Mouse (Mus musculus): ENCODE results near the gene 4931408C20Rik.

4931408C20Rik gene

DNA sequence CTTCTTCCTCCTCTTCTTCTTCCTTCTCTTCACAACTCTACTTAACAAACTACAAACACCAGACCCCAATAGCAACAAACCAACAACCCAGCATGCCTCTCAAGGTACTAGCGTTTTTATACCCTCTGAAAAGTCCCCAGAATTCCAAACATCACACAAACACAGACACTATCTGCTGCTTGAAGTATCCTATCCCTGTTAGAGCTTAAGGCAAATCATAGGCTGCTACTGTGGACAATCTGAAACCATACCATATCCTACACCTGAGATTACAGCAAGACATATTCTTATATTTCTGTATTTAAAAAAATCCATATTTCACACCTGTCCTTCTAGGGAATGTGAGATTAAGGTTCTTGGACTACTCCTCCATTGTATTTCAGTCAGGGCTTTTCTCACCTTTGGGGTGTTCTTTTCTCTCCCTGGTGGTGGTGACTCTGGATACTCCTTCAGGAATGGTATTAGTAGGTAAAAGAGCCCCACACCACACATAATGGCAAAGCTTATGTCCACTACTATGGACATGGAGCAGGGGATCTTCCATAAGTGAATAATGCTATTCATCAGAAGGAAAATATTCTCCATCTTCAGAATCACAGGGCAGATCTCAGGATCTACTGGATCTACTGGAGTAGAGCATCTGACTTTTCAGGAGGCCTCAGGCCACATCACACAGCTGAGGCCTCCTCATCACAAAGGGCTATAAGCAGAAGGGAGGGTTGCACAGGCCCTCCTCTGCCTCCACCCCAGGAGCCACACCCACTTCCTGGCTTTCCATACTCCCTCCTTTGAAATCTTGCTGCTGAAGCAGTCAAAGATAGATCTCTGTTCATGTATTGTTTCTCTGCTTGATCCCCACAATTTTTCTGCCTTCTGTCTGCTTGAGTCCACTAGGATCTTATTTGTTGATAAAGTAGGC, at the start of gene 4931408C20Rik:
TSS of gene 4931408C20Rik (minus strand) at position 619 of the 919 bp plus-strand sequence.
- DNase-seq: peak; percentile 13

DNA sequence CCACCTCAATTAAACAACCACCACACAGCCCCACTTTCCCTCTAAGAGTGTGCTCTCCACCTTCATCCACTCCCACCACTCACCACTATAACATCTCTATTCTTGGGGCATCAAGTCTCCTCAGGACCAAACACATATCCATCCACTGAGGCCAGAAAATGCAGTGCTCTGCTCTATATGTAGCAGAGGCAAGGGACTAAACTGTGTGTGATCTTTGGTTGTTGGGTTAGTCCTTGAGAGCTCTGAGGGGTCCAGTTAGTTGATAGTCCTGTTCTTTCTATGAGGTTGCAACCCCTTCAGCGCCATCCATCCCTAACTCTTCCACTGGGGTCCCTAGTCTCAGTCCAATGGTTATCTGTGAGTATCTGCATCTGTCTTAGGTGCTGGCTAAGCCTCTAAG, 666 bp upstream of the 4931408C20Rik start:
- no peak for DNase-seq

DNA sequence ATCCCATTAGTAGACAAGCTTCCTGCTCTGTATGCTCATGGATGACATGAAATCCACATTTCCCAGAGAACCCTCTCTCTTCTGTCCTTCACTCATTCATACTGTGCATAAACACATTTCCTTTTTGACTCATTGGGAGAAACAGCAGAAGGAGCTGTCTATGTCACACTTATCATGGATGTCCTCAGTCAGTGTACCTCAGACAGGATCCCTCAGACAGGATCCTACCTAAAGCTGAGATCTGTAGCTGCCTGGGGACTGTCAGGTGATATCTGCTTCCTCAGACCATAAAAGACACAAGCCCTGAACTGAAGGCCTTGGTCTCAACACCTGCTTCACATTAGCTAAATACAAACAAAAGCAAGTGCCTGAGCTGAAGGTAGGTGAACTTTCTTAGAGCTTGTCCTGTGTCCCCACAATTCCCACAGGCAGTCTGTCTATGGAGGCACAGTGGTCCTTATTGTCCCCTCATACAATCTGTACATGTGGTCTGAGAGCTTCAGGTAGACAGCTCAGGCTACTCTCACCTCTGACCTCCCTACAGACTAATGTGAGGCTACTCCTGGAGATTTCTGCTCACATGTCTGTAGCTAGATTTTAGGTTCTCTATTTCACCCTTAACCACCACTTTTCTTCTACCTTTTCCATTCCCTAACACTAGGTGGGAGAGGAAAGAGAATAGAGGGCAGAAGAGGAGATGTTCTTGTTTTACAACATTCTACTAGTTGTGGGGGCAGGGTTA, 1.1 kb downstream of the 4931408C20Rik start:
- no peak for DNase-seq

DNA sequence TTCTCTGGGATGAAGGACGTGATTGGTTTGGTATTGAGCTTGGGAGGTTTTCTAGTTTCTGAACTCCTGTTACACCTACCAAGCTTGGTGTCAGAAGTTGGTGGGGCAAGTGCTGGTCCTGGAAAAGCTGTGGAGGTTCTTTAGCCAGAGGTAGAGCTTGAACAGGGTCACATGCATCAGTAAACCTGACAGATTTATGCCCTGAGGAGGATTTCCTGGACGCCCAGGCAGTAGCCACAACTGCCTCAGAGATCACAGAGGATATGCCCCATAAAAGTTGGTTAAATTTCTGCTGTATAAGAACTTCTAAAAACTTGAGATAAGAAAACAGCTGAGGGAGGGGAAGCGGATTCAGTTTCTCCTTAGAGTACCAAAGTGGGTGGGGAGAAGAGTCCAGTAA, 1.9 kb downstream of the 4931408C20Rik start:
- no peak for DNase-seq

DNA sequence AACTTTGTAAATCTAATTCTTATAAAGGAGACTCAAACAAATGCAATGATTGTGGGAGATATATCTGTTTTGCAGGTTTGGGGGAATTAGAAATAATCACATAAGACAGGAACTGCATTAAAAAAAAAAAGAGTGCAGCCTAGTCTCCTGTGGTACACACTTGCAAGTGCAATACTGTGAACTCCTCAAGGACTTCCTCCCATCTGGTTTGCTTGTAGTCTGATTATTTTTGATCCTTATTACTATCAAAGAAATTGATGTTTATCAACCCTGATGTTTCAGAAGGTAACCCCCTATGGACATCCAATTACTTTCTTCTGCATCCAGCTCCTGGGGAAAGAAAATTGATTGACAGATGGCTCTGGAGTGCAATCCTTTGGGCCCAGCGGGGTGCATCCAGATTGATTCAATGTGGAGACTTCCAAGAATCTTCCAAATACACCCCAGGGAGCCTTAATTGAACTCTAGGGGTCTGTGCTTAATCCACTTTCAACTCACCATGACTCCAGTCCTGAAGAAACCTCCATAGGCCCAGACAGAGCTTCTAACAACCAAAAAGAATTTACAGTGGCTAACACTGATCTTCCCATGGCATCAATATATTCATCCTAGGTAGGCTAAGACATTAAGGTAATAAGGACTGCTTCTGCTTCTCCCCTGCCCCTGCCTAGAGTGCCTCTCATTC, 37.4 kb downstream of the 4931408C20Rik start:
- DNase-seq: no peak

DNA sequence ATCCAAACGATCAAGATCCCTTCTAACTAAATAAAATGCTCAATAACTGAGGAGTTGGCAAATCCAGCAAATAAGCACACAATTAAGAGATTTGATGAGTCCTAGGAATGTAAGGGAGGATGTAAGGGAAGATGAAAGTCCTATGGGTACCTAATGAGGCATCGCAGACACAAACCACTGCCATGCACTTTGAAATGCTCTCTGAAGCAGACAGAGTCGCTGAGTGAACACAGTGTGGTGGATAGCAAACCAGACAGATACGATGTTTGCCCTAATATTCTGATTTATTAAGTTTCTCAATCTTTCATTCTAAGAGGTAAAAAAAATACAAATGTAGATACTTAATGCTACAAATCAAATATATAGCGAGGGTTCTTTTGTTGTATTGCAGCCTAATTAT, 51.2 kb downstream of the 4931408C20Rik start:
- no peak for DNase-seq

Measured in thymus, postnatal 14 days (tissue).